Mouse (Mus musculus) layer of hippocampus, adult 8-10 months (tissue): ENCODE measurements at regions not wholly inside any gene's neighbourhood (a gene's known extent, or its start where the extent isn't known, plus 50 kb on each side); places are given as distances from the start of the nearest gene placed in this dataset.
A peak's percentile ranks its signal among the peaks of the same experiment; 100 is the strongest.
"Not testable (repeated sequence)": the region's sequence is repeated elsewhere in the genome, so short reads cannot be mapped to it uniquely, and the experiment has no call there.

ENCODE experiments used
- DNase-seq, 2 experiments: peaks; one replicate each; pipeline ENCODE4 v3.0.0; 2022; ENCODE audit warnings: low spot score in 2 of 2

DNA sequence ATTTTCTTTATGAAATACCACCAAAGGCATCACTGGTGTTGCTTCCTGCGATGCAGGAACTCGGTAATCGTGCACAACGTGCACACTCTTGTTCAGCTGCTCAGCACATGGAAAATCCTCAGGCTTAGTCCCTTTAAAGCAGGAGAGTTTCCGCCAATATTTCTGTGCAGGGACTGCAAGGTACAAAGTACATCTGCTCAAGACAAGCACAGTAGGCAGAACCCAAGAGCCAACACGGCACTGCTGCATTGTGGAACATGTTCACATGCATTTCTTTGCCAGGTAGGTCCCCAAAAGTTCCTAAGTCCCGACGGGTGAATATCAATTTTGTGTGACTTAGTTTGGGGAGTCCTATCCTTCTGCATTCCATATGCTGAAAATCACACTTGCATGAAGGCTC, 808.0 kb upstream of the Pou3f3 start:
- DNase-seq, result no peak

DNA sequence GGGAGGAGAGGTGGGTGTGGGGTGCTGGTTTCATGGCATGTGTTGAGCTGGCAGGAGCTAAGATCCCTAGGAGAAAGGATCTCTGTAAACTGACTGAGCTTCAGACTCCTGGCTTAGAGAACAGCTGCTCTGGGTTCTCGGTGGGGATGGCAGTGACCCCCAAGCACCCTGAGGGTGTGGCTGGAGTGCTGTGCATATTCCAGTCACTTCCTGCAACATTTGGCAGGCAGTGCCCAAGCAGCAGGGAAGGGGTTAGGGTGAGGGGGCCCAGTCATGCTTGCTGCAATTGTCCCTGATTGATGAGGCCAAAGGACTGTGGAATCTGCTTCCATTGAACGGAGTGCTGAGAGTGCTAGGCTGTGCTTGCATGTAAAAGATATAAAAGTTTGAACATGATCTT, 807.4 kb upstream of the Pou3f3 start:
- DNase-seq, result no peak

DNA sequence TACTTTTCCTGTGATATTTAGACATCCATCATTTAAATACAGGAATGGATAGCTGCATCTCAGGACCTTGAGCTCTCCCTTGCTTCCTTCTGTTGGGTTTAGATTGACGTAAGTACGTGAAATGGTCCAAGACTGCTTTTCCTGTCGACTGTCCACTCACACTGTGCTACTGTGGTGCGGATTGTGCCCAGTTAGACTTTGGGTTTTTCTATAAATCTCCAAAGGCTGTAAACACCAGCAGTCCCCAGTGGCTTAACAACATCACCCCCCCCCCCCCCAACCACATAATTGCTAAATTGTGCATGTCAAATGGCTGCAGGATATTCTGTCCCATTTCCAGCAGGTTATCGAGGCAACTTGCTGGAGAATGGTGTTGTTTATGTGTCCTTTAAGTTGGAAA, 806.6 kb upstream of the Pou3f3 start:
- no peak for DNase-seq

DNA sequence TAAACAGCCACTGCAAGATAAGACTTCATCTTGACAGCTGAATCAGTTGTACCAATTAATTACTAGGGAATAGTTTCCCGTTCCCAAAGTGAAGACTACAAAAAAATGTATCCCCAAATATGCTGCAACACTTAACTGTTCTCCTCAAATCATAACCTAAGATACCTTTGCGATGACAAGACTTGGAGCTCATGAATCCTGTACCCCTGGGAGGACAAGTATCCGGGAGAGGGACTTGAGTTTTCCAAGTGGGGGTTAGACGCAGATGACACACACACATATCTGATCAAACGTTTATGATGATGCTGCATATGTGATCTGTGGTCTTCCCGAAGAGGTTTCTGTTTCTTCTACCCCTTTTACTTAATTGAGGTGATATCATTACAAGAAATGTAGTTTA, 805.6 kb upstream of the Pou3f3 start:
- DNase-seq, result no peak

DNA sequence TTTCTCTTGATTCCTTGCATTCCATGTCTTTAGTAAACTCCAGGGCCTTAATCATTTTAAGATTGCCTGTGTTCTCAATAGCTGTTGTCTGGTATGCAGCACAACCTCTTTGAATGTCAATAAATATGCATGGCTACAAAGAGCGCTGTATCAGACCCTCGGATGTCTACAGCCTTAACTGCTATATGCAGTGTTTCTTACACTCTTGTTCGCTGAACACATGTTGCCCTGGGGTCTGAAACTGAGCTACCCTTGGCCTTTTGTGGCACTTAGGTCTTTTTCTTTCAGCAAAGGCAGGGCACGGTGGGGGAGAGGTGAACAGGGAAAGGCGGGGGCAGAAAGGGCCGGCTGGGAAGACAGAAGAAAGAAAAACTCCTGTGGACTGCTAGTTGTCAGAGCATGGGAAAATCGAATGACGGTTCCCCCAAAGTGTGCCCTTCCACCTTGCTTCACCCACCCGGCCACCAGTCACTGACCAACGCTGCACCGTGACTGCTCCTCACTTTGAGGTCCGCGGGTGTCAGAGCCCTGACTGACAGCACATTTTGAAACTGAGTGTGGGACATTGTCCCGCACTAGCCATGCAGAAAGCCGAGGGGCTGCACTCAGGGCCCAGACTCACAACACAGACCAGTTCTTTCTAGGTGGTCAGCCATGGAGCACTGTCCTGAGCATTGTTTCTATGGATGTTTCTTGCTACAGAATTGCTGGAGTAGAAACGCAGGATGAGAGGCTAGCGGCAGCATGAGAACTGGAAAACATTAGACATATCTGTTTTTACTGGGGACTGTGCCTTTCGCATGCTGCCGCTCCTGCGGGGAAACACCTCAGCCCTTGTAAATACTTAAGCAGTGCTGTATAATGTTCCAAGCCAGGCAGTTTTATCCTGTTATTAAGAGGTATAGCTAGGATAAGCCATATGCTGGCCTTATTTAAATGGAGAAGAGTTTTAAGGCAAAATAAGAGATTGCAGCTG, 804.6 kb upstream of the Pou3f3 start:
- no peak for DNase-seq

DNA sequence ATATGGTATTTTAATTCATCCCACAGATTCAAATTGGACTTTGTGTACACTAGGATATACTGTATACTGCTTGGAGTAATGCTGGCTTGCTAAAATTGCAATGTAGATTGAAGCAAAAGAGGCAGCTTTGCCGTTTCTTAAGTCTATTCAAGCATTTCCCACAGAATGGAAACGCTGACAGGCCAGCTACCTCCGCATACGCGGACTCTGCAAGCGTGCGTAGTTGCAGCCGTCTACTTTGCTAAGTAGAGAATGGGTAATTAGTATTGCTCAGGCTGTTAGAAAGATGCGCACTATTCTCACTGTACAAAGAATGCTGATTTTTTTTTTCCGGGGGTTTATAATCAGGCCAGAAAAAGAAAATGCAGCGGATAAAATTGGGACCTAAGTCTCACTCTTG, 803.8 kb upstream of the Pou3f3 start:
- no peak for DNase-seq

DNA sequence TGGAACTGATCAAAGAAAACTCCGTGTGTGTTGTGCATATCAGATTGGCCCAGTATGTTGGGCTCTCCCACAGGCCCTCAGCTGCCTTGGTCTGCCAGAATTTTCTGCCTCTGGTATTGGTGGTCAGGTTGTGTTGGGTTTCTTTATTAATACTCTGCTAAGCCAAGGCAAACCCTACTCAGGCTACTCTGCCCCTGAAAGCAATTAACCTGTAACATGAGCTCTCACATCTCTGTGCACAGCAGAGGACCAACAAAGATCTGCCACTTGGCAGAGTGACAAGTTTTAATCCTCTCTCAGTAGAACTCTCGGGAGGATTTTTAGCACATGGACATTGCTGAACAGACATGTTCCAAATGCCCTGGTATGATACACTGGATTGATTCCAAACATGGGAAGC, 803.2 kb upstream of the Pou3f3 start:
- DNase-seq, result no peak

DNA sequence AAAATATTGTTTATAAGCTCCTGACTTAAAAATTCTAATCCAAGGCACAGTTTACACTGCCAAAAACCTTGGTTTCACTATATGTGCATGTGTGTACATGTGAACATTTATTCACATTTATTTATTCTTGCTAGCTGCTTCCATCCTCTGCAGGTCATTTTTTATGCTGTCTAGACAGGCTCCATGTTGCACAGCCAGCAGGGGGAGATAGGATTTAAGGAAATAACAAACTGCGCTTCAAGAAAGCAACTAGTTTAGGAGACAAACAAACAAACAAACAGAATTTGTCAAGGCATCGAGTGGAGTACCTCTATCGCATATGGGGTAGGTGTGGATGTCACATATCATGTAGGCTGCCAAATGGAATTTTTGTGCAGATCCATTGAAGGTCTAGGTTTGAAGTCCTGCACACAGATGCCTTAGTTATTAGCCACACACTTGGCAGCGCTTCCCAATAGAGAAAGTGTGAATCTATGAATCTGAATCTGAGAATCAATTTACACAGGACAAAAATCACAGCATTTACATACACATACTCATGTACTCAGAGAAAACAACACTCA, 797.7 kb upstream of the Pou3f3 start:
- DNase-seq, result peak in 1 of 2 experiments; percentile 48

DNA sequence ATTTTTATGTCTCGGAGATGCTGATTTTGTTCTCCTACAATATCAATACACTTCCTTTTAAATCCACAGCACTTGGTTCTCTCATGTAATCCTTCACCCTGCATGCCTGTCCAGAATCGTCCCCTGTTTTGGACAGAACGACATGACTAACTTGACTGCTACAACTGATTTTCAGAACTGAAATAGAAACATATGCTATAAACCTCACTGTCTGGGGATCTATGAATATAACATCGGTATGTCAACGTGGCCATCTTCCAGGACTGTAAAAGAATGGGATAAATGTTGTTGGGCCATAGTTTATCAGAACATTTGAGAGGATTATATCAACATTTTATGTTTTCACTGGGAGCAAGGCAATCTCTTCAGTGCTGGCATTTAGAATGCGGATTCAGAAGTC, 795.2 kb upstream of the Pou3f3 start:
- DNase-seq, result no peak

DNA sequence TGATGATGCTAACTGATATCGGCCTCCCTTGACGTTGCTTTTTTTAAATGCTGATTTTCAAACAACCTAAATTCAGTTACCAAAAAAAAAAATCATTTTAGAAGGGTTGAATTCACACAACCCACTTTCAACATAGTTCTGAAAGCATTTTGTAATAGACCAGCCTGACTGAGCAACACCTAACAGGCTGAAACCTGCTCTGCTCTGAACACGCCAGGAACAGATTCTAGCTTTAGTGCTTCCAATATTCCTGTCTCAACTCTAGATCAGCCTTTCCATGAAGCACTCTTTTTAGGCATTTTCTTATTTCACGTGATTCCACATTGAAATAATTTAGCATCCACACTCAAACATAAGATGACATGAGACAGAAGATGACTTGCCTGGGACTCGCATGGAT, 789.6 kb upstream of the Pou3f3 start:
- DNase-seq, result no peak

DNA sequence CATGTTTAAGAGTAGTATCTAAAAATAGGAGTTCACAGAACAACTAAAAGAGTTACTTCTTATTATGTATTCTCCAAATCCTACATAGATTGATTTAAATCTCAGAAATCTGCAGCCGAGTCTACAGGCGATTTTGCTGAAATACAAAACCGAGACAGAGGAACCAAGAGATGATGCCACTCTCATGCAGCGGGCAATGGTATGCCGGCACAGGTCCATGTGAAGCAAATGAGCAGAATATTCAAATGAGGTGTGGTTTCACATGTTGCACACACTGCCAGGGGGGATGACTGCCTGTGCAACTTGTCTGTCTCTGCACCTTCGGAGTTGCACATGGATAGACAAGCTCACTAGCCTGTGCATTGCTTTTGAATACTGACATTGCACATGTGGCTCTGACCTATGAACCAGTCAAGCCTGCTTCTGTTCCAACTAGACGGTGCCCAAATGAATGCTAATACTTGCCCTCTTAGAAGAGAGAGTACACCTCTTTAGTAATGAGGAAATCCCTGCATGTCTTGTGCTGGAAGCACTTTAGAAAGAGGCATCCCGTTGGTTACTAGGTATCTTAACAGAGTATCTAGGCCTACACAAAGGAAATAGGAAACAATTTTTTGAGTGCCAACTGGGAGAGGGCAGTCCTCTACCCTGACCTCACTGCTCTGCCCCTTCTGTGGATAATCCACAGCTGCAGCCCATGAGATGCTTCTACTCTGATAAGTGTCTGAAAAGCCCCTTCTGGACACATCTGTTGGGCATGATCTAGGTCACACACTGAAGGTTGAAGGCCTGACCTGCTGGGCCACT, 787.4 kb upstream of the Pou3f3 start:
- DNase-seq, result no peak

DNA sequence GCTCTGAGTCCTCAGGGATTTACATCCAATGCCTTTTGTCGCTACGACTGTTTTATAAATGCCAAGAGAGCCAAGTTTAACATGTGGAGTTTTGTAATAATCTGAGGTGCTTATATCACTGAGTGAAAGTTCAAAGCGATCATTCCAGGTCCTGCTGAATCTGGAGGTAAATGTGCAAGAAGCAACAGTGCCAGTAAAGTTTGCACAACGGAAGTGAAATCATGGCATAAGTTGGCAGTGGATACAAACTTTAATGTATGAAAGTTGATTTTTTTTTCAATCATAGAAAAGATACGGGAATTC, 786.8 kb upstream of the Pou3f3 start:
- no peak for DNase-seq

DNA sequence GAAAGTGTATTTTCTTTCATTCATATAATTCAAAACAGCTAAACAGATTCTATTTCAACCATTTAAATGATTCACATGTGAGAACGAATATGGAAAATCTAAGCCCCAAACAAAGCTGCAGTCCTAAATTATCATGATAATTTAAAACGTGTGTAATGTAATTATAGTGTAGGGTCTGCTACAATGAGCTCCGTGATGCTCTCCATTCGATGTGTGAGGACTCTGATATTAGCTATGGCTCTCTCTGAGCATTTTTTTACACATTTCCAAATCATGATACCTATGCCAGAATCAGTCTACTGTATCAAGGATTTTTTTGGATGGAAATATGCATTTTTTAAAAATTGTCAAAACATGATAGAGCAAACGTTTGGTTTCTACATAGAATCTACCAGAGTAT, 785.8 kb upstream of the Pou3f3 start:
- DNase-seq, result no peak

DNA sequence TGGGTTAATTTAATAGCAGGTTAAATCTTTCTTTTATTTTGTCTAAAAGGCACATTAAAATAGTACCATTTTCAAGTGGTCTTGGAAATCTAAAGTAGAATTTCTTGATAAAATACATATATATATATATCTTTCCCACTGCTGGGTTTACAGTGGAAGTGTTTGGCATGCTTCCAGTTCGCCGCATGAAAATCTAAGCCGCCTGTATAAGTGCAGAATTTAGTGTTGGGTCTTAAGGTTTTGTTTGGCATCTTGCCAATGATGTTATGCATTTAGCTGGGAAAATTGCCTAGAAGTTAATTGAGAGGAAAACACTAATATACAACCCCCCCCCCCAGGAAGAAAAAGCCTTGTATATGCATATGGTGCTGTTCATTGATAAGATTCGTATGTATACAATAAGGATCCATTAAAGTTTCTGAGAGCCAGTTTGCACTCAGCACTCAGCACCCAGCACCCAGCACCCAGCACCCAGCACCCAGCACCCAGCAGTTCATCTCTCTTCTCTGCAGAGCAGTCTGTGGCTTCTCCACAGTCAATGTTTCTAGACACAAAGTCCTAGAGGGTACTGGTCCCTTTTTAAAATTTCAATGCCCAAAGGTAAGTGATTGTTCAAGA, 778.7 kb upstream of the Pou3f3 start:
- no peak for DNase-seq

DNA sequence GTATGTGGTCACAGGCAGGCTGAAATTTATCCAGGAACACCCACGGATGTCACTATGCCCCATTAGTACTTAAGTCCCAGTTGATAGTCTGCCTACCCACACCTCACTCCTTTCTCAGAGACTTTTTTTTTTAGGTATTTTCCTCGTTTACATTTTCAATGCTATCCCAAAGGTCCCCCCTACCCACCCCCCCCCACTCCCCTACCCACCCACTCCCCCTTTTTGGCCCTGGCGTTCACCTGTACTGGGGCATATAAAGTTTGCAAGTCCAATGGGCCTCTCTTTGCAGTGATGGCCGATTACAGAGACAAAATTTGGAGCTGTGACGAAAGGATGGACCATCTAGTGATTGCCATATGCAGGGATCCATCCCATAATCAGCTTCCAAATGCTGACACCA, 777.8 kb upstream of the Pou3f3 start:
- DNase-seq, result not testable (repeated sequence)

DNA sequence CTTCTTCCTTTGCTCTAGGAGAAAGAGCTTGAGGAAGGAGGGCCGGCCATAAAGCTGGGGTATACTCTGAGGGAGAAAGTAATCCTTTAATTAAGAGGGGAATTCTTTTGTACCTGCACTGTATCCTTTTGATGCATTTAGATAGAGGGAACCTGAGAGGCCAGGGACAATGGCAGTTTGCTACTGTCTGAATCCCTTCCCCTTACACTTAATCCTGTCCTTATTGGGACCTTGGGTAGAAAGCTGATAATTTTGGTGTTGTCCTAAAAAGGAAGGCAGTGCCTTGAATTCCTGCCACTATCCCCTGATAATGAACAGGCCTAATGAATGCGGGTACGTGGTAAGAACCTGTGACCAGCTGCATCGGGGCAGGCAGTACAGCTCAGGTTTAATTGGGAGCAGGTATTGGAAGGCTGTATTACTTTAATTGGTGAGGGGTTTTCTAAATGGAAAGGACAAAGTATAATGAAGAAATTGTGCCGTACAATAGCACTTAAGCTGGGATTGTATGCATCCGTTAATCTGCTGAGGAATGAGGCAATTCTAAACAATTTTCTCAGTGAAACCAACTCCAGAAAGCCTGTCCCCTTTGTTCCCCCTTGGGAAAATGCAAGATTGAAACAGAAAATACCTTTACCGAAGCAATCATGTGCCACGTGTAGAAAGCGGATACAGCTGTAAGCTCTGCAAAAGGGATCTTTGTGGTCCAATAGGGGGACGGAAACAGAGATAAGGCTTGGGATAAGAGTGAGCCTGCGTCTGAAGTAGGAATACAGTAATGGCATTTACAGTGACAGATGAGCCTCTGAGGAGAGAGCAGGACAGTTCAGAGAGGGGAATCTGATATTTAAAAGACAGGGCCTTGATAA, 776.9 kb upstream of the Pou3f3 start:
- DNase-seq, result no peak

DNA sequence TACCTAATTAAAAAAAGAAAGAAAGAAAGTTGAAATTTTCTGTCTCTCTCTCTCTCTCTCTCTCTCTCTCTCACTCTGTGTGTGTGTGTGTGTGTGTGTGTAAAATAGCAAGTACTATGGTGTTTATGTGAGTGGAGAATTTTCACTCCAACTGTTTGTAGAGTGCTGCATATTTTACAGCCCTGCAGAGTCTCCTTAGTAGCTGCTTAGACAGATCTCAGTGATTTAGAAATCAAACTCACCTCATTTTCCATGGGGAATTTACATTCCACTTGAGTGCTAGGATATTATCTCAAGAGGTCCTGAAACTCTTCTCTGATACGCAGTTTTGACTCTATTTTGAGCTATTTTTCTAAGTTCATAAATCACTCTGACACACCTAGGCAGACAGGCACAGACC, 761.8 kb upstream of the Pou3f3 start:
- DNase-seq, result no peak

DNA sequence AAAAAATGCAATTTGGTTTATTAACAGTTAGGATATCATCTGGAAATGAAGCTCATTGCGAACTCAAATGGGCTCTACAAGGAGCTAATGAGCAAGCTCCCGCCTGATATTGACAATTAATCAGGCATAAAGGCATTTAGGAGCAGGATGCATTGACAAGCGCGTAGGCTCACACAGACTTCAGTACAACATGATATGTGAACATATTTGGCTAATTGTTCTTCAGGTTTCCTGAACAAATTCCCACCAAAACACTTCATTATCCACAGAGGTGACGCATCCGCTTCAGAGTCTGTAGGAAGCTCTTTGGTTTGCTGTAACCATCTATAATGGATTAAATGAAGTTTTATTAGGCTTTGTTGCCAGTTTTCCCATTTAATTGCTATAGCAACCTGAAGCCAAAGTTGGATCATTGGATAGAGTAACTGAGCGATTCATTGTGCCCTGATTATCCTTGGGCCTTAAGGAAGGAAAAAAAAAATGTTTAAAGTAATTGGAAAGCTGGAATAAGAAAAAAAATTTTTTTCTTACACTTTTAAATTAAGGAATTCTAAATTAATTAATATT, 759.6 kb upstream of the Pou3f3 start:
- DNase-seq, result no peak

DNA sequence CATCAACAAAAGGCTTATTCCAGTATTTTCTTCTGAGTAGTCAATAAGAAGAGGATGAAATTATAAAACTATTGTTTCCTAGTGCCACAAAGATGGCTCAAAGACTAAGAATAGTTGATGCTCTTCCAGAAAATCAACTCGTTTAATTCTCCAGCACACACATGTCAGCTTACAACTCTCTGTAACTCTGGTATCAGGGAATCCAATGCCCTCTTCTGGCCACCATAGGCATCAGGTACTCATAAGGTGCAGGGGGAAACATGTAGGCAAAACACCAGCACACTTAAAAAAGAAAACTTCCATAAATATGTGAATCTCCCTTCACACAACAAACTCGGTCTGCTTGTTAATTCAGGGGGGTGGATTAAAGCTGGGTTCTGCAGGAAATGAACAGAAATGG, 734.6 kb upstream of the Pou3f3 start:
- DNase-seq, result no peak

DNA sequence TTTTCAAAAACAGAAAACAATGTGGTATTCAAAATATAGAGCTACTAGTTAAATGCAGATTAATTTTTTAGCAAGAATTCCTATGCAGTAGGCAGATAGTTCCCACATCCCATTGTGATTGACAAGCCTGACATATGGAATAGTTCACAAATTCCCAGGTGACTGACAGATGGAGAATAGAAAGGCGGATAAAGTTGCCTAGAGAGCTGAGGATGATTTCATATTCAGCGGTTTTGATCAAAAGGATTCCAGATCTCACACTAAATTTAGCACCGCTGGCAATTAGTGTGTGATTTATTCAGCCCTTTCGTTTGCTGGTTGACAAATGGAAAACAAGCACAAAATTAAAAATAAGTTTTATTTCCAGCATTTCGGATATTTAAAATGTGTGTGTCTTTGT, 714.0 kb upstream of the Pou3f3 start:
- peak in 1 of 2 experiments; percentile 18 for DNase-seq

DNA sequence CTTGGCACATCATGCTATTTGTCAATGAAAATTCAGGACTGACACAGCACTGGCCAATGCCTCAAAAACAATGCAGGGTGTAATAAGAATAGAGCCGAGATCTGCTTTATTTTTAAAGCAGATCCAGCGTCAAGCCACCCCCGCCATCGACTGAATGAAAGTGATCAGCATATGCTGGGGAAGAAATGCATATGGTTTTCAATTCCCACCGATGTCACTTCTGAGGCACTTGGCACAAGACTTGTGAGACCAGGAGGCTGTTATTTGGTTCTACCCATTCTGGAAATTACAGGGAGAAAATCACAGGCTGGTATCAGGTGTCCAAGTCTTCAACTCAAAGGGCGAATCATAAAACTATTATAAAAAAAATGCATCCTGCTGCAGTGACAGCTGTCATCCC, 689.3 kb upstream of the Pou3f3 start:
- peak; percentile 32 to 43 for DNase-seq
